Mouse (Mus musculus) urinary bladder, postnatal 25 days (tissue): ENCODE results near the gene Gm47959.

ENCODE experiments used
- DNase-seq: peaks from one replicate; pipeline ENCODE4 v3.0.0; 2022; ENCODE audit warnings: low spot score

The Gm47959 gene

DNA sequence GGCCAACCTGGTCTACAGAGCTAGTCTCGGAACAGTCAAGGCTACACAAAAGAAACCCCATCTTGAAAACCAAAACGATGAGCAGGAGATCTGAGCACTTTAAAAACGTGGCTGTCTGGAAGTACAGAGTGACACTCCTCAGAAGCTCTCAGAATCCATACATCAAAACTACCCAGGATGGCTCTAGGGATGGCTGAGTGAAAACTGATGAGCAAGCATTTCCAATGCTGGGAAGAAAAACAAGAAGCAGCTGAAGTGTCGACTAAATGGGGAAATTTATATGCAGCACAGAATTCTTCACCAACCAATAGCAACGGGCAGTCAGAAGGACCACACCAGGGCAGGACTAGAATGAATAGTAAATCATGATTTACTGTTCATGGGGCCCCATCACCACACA lies 34.2 kb downstream of the Gm47959 start:
- DNase-seq, result no peak

- DNase-seq, result no peak
Measured at GRCm38 (mm10) chr1:83036892-83037667, 36.7 kb downstream of the Gm47959 start.

DNA sequence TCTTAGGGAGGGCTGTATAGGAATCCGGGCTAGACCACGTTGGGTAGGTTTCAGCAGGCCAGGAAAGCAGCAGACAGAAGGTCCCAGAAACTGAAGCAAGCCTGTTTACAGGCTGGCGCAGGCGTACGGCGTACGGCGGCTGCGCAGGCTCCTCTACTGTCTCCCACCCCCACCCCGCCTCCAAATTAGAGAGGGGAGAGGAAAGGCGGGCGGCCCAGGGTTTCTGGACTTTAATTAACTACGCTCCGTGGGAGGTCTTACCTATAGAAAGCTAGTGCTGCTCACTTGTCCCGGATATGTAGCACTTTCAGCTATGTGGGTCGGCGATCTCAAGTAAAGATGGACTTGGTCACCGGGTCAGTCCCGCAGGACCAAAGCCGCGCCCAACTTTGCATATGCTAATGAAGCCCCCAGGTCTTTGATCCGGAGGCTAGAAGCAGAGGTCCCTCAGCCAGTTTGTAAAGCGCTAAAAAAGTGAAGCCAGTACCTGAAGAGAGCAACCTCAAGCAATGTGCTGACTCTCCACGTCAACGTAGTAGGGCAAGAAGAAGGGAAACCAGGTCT lies 37.8 kb downstream of the Gm47959 start, which contains the start of gene Slc19a3:
TSS of gene Slc19a3 (minus strand) at position 340 of the 564 bp plus-strand sequence.
- peak; percentile 18 for DNase-seq

DNA sequence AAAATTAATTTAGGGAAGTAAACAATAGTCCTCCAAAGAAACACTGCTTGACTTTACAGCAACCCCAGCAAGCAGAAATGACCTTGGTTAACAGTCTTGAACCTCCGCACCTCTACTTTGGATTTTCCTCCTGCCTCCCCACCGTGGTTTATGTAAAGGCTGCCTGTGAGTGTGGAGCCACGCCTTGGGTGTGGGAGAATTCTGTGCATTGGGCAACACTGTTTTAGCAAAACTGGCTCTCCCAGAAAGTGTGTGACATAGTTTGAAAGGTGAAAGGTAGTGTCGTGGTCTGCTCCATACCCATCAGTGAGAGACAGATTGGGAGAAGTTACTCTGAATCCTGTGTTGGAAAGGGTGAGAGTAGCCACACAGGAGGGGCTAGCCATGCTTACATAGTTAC lies 38.7 kb downstream of the Gm47959 start:
- no peak for DNase-seq

DNA sequence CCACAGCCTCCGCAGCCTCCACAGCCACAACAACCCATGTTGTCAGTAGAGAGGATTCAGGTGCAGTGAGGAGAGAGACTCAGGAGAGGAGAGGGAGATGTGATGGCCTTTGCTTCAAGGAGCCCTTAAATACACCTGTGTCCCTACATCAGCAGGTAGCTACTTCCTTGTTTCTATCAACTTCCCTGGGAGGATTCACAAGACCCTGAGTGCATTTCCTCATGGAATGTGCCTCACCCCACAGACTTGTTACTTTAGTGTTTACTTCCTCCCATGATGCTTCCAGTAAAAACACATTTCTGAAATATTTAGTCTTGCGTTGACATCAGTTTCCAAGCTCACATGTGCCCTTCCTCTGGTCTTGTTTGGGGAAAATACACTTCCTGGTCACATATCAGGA lies 42.0 kb downstream of the Gm47959 start, which contains the start of gene Krtap28-10:
TSS of gene Krtap28-10 (minus strand) at position 101 of the 400 bp plus-strand sequence.
- no peak for DNase-seq

GRCm38 (mm10) chr1:83044882-83045427 lies 44.6 kb downstream of the Gm47959 start, which contains the start of gene Gm47969:
Gene Gm47969, plus strand, starts transcription at chr1:83044932.
- no peak for DNase-seq
